Mouse (Mus musculus) liver, adult 2 months (tissue): Measurements from ENCODE around the gene Wdr91.

ENCODE experiments used
- CTCF ChIP-seq: fragments of 200-500 bp; IDR thresholded peaks from 2 replicates; pipeline ENCODE4 v1.5.1; 2011; ENCODE audit warnings: low read depth, low read length, control low read depth
- POLR2A ChIP-seq: fragments of 200-500 bp; IDR thresholded peaks from 2 replicates; pipeline ENCODE4 v1.6.1; 2011; ENCODE audit warnings: low read length, control low read depth; ENCODE audit not compliant: insufficient read depth; ENCODE audit errors: extremely low read depth

DNA sequence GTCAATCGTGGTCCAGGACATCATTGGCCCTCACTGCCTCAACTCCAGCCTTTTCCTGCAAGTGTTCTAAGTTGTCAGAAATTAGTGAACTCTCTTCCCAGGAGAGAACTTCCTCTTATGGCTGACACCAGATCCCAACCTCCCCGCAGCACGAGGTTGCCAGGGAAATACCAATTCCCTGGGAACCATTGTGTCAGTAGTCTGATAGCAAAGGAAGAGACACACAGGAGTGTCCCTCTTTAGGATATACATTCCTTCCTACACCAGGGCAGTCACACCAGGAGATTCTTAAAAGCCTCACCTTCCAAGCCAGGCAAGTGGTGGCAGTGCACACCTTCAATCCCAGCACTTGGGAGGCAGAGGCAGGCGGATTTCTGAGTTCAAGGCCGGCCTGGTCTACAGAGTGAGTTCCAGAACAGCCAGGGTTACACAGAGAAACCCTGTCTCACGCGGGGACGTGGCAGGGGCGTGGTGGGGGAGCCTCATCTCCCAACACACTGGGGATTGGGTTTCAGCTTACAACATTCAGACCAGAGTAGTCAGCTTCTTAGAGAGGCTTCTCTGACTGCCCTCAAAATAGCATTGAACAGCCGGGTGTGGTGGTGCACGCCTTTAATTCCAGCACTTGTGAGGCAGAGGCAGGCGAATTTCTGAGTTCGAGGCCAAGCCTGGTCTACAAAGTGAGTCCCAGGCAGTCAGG is 2.8 kb upstream of the Wdr91 start:
- TF ChIP-seq POLR2A (no peak), CTCF (no peak)
